Mouse (Mus musculus) T-cell, adult 2 months (primary cell): Measurements from ENCODE around the gene Zfp523.

Experiments used
- DNase-seq: peaks from one replicate; pipeline ENCODE4 v3.0.0; 2022; ENCODE audit warnings: low spot score

The Zfp523 gene

GRCm38 (mm10) chr17:28246640-28247039 is 69.7 kb downstream of the Zfp523 start:
- no peak for DNase-seq

GRCm38 (mm10) chr17:28247613-28248012 is 70.7 kb downstream of the Zfp523 start:
- no peak for DNase-seq

- no peak for DNase-seq
Measured at GRCm38 (mm10) chr17:28249062-28249461, 72.1 kb downstream of the Zfp523 start.

- no peak for DNase-seq
Measured at GRCm38 (mm10) chr17:28251579-28252280, 74.8 kb downstream of the Zfp523 start.

GRCm38 (mm10) chr17:28252281-28252648 is 75.3 kb downstream of the Zfp523 start:
- DNase-seq: no peak

- no peak for DNase-seq
Measured at GRCm38 (mm10) chr17:28253216-28253615, 76.3 kb downstream of the Zfp523 start.

GRCm38 (mm10) chr17:28254804-28255203 is 77.9 kb downstream of the Zfp523 start:
- DNase-seq: no peak
